Mouse (Mus musculus): ENCODE measurements at regions not wholly inside any gene's neighbourhood (a gene's known extent, or its start where the extent isn't known, plus 50 kb on each side); places are given as distances from the start of the nearest gene placed in this dataset.

DNA sequence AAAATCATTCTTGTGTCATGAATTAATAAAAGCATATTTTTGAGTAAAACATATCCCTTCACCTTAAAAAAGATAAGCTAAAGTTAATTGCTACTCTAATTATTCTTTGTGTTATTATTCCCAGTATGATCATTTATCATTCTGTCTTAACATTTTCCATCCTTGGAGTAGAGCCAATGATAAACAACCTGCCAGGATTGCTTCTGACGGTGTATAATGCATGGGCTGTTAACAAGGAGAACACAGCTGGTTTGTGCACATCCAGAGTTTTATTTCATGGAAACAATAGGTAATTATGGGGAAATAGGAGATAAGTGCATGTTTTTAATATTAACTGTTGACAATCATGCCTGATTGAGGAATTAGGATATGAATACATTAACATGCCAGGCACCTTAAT, 226.8 kb upstream of the Mdga2 start:
- TF ChIP-seq CTCF (IDR thresholded peaks at IDR 0.05): no peak
- no peak for TF ChIP-seq EP300 (IDR thresholded peaks at IDR 0.05)
